Mouse (Mus musculus): ENCODE results near the gene Vsir. TPM values are rescaled to one million over a fixed set of nuclear protein-coding genes. Genes with fewer than 3 reads are reported as not detected.

Vsir gene
- 10 to 100 TPM; 22.6 to 24.4 TPM for total RNA-seq (2021)
- long read RNA-seq, experiment 1, full-length matches to known transcripts: 8 of 14 reads
- long read RNA-seq, experiment 1, partial matches to known transcripts: 2 of 14 reads
- long read RNA-seq, experiment 1, other reads (novel, unspliced or antisense): 4 of 14 reads
- long read RNA-seq, experiment 2, full-length matches to known transcripts: 8 of 19 reads
- long read RNA-seq, experiment 2, partial matches to known transcripts: 3 of 19 reads
- long read RNA-seq, experiment 2, other reads (novel, unspliced or antisense): 8 of 19 reads

DNA sequence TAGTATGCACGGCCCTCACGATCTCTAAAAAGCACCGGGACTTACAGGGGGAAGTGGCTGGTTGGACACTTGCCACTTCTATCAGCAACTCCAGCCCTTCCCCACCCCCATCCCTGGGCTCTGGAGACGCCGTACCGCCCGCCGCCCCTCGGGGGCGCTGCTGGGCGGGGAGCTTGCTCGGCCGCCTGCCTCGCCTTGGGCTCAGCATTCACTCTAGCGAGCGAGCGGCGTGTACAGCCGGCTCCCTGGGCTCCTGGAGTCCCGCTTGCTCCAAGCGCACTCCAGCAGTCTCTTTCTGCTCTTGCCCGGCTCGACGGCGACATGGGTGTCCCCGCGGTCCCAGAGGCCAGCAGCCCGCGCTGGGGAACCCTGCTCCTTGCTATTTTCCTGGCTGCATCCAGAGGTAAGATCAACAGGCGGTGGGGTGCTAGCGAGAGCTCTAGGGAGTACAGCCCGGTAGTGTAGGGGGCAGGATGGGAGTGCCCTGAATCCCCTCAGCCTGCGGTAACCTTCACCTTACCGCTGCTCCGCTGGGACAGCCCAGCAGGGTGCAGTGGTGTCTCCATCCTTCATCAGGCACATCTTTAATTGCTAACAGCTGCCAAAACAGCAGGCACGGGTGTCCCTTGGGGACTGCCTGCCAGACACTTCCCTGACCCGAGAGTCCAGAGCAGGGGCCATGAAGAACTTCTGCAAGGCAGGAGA lies at the start of gene Vsir:
TSS of gene Vsir (plus strand) at position 151 of the 705 bp plus-strand sequence.
- peak; percentile 94 to 95 for DNase-seq

GRCm38 (mm10) chr10:60299636-60300035 lies 47.0 kb upstream of the Vsir start:
- intact Hi-C loops (cut with DNase I): no loop called here
- no peak for DNase-seq

More for the DNA sequence above, at the start of gene Vsir:
- intact Hi-C loops (cut with DNase I): loop anchor here (2.0 to 5.0 kb wide), 3 partner anchors 40 to 60 kb away; no protein-coding TSS in a partner anchor

- DNase-seq: no peak
- intact Hi-C loops (cut with DNase I): no loop called here
These were observed 43.2 kb upstream of the Vsir start for GRCm38 (mm10) chr10:60303419-60303818.

DNA sequence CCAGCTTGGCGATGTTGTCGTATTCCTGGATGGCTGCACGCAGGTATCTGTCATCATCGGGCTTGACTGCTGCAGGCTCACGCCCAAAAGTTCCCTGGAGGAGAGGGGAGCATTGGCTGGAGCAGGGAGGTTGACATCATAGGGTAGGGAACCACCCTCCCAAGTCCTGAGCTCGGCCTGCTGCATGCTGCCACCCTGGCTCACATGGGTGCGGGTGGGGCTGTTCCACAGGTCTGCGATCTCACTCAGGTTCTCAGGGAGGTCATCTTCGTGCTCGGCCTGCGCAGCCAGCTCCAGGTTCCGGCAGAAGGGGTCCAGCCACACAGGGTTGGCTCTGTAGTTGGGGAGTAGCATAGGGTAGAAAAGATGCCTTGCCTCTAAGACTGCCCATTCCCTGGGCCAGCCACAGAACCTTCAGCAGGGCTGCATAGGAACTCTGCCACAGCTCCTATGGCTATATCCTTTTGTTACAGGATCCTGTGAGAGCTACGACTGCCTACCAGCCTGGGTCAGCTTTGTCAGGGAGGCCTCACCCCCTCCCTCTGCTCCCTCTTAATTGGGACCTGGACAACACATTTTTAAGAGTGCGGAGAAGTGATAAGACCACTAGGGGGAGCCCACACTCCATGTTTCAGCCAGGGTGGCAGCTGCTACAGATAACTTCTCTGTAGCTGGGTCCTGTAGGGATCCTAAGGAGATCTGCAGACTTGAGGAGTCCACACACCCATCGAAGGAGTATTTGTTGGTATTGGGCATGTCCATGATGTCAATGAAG lies 41.6 kb upstream of the Vsir start:
- peak; percentile 71 to 85 for DNase-seq

GRCm38 (mm10) chr10:60310629-60311028 lies 36.0 kb upstream of the Vsir start:
- DNase-seq: no peak
- intact Hi-C loops (cut with DNase I): no loop called here

More for the DNA sequence above, 41.6 kb upstream of the Vsir start:
- intact Hi-C loops (cut with DNase I): loop anchor here (1.0 to 5.0 kb wide), 7 partner anchors 42 to 452 kb away; partner anchors contain the start of genes Cdh23 and Vsir

- intact Hi-C loops (cut with DNase I): no loop called here
- DNase-seq: no peak
These were observed 33.0 kb upstream of the Vsir start for GRCm38 (mm10) chr10:60313606-60314005.

DNA sequence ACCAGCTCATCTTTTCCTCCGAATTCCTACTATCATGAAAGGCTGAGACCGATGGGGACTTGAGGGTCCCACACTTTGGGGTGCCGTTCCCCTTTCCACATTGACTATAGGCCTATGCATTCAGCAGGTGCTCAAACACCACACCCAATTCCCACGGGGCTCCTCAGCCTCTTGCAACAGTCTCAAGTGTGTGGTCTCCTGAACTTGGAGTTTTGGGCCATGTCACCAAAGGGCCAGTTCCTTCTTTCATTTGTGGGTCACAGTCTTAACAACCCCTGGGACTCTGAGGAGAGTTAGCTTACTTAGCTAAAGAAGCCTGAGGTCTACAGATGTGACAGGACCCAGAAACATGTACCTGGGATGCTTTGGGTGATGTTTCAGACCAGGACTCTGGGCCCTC lies 30.5 kb upstream of the Vsir start:
- no peak for DNase-seq
- intact Hi-C loops (cut with DNase I): no loop called here

DNA sequence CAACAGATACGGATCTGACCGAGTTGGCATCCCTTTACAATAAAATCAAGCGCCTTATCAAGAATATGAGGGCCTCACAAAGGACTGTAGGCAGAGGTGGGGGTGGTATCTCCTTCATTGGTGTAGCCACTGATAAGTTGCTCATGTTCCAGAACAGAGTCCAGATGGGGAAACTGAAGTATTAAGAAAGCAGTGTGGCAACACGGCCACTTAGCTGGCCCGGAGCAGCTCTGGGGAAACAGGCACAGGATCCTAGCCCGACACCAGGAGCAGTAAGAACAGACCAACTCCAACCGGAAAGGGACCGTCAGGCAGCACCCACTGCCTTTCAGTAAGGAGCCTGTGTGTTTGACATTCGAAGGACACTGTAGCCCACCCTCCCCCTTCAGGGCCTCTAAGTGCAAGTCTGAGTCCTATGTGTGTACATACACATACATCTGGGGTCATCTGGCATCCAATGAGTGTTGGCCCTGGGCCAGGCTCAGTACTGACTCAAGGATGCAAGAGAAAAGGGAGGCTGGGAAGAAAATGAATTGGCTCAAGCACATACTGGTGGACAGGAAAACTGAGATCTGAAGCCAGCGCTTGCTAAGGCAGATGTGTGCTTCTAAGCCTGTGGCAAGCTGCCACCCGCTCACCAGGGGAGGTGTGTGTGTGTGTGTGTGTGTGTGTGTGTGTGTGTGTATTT lies 17.5 kb upstream of the Vsir start:
- intact Hi-C loops (cut with DNase I): no loop called here
- peak in 1 of 2 experiments; percentile 32 for DNase-seq

GRCm38 (mm10) chr10:60334583-60334982 lies 12.1 kb upstream of the Vsir start:
- DNase-seq: no peak
- intact Hi-C loops (cut with DNase I): no loop called here

DNA sequence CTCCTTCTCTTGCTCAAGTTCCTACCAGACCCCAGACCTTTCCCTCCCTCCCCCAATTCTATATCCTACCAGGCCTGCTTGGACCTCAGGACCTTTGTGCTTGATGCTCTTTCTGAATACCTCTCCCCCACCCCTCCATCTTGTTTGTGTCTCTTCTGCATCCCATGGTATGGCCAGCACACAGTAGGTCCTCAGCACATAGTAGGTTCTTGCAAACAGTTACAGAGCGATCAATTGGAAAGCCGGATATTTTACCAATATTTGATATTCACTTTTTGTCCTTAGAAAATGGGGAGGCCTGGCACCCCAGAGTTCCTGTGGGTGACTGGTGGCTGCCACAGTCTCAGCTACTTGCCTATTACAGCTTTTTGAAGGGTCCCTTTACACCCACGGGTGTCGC lies 11.6 kb upstream of the Vsir start:
- DNase-seq: no peak
- intact Hi-C loops (cut with DNase I): no loop called here

GRCm38 (mm10) chr10:60341528-60341927 lies 5.1 kb upstream of the Vsir start:
- intact Hi-C loops (cut with DNase I): no loop called here
- no peak for DNase-seq

- intact Hi-C loops (cut with DNase I): no loop called here
- DNase-seq: no peak
These were observed 2.5 kb upstream of the Vsir start for GRCm38 (mm10) chr10:60344111-60344510.

GRCm38 (mm10) chr10:60346056-60346455 lies 595 bp upstream of the Vsir start:
- intact Hi-C loops (cut with DNase I): loop anchor here (2.0 to 5.0 kb wide), 3 partner anchors 39 to 61 kb away; no protein-coding TSS in a partner anchor
- no peak for DNase-seq

DNA sequence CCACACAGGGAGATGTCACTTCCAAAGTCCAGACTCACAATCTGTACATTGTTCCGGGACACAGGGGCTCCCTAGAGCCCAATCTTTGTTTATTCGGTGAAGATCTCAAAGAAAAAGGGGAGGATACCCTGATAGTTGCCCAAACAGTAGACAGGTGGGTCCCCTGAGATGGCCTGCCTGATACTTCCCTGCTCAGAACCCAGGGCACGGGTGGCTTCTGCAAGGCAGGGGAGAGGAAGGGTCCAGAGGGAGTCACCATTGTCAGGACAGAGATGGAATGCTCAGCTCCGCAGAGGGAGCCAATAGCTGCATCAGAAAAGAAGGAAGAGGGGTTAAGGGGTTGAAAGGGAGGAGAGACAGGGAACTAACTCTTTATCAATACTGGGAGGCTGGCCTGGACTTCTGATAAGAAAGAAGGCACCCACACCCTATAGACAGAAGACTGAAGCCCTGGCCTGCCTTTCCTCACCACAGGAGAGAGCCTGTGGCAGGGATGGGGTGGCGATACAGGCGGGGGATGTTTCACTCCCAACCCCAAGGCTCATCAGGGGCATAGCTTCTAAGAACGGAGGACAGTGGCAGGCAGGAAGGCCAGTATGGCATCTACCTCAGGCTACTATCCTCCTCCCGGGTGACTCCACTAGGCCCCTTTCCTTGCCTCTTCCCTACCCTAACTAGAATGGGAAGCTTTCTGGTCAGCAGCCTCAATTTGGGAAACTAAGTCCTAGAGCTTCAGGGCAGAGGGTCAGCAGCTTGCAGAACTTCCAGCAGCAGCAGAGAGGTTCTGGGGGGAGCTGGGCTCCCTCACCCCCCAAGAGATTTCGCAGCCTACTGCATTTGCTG lies 1.3 kb downstream of the Vsir start:
- intact Hi-C loops (cut with DNase I): loop anchor here (2.0 to 5.0 kb wide), 3 partner anchors 39 to 59 kb away; no protein-coding TSS in a partner anchor

DNA sequence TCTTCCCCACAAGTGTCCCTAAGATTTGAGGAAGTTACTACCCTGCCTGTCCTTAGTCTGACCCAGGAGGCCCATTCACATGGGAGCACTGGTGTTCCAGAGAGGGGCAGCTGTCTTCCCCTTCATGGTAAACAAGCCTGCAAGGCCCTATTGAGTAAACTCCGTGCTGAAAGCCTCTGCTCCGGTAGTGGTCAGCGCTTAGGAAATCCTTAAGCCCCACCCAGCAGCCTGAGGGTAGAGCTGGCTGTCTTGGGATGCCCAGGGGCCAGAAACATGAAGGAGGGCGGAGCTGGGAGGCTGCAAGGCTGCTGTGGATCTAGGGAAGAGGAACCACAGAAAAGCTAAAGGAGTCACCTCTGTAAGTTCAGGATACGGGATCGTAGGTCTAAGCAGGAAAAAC lies 2.4 kb downstream of the Vsir start:
- DNase-seq: peak; percentile 56 to 63
- intact Hi-C loops (cut with DNase I): loop anchor here (5.0 kb wide), 2 partner anchors 38 to 42 kb away; no protein-coding TSS in a partner anchor

More for the DNA sequence above, 1.3 kb downstream of the Vsir start:
- DNase-seq: no peak

GRCm38 (mm10) chr10:60349644-60350043 lies 3.0 kb downstream of the Vsir start:
- intact Hi-C loops (cut with DNase I): loop anchor here (5.0 kb wide), 2 partner anchors 38 to 42 kb away; no protein-coding TSS in a partner anchor
- no peak for DNase-seq

DNA sequence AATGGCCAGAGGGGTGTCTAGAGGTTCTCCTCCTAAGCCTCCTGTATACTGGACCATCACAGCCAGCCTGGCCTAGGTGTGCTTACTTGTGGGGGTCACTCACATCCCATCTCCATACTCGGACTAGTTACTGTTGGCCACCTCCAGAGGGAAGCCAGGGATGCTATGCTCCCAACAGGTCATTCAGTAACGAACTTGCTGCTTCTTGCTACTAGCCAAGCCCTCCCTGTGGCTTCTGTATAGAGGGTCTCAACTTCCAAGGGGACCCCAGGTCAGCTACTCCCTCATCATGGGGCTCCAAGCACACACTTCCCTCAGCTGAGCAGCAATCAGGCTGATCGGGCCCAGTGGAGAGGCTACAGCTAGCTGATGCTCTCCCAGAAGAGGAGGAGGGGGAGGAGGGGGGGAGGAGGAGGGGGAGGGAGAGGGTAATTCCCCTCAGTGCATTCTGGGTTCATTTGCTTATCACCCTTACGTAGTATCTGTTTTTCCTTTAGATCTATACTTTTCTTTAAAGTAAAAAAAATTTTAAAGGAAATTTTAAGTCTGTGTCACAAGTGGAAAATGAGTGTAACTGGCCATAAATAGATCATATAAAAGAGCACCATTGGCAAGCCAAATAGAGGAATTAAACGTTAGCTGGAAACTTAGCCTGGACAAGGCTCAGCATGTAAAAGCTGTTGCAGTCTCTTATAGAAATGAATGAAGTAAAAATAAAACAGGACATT lies 3.6 kb downstream of the Vsir start:
- intact Hi-C loops (cut with DNase I): no loop called here
- DNase-seq: no peak

DNA sequence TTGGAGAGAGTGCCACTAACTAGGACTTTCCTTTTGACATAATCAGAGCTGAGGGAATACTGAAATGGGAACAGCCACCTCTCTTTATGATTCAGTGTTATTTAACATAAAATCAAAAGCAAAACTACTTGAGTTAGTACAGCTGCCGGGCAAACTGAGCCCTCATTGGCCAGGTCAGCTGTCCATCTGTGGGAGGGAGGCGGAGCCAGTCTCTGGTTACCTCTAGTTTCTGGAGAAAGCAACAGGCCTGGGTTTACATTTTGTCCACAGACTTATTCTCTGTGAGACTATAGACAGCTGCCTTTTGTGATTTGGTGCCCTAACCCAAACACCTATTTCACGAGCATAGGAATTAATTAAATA lies 4.1 kb downstream of the Vsir start:
- intact Hi-C loops (cut with DNase I): no loop called here
- peak; percentile 92 to 96 for DNase-seq

- intact Hi-C loops (cut with DNase I): no loop called here
These were observed 4.6 kb downstream of the Vsir start for GRCm38 (mm10) chr10:60351248-60351647.

More at GRCm38 (mm10) chr10:60351248-60351647, 4.6 kb downstream of the Vsir start:
- DNase-seq: peak in 1 of 2 experiments; percentile 48
